Mouse (Mus musculus): Measurements from ENCODE around the gene Adad2. TPM values are rescaled to one million over a fixed set of nuclear protein-coding genes. Genes with fewer than 3 reads are reported as not detected.
A peak's percentile ranks its signal among the peaks of the same experiment; 100 is the strongest.

Gene Adad2
- polyA plus RNA-seq, 1 experiment from 2014 or later: not detected

GRCm38 (mm10) chr8:119588321-119588720 is 24.2 kb upstream of the Adad2 start:
- DNase-seq (ENCODE audit: low spot score) (no peak), ATAC-seq (replicated peaks; ENCODE audit: low FRiP score, low read depth) (no peak)
- H3K4me2 ChIP-seq (ENCODE audit: low read length): no peak overlapping the region
- no peak overlapping the region for H3K4me3 ChIP-seq (replicated peaks; ENCODE audit: low read depth, low read length)
- no peak overlapping the region for H3K27ac ChIP-seq
- WGBS: 49% methylated on average over 4 of the region's 4 CpGs
- peak; percentile 45; the same call in 1 of the 2 replicates for TF ChIP-seq CTCF (IDR thresholded peaks at IDR 0.05; ENCODE audit: low read depth)
- H3K36me3 ChIP-seq (ENCODE audit: insufficient read depth, low read length): no peaks in the 10 kb centered on the region
- H3K9me3 ChIP-seq (replicated peaks; ENCODE audit: low read length): no peaks in the 10 kb centered on the region
- H3K4me1 ChIP-seq (replicated peaks; ENCODE audit: insufficient read depth, low read length): no peaks in the 10 kb centered on the region
- no peak overlapping the region for H3K9ac ChIP-seq (ENCODE audit: low read depth, low read length)
- H3K27me3 ChIP-seq (ENCODE audit: insufficient read depth, low read length): no peaks in the 10 kb centered on the region

GRCm38 (mm10) chr8:119588844-119589243 is 23.7 kb upstream of the Adad2 start:
- DNase-seq (ENCODE audit: low spot score) (no peak), ATAC-seq (replicated peaks; ENCODE audit: low FRiP score, low read depth) (no peak)
- Histone ChIP-seq H3K4me1 (replicated peaks; ENCODE audit: insufficient read depth, low read length) (no peaks in the 10 kb centered on the region), H3K9ac (ENCODE audit: low read depth, low read length) (no peak overlapping the region), H3K36me3 (ENCODE audit: insufficient read depth, low read length) (no peaks in the 10 kb centered on the region), H3K27ac (no peak overlapping the region; the same call in 1 of the 2 replicates), H3K9me3 (replicated peaks; ENCODE audit: low read length) (no peaks in the 10 kb centered on the region), H3K27me3 (ENCODE audit: insufficient read depth, low read length) (no peaks in the 10 kb centered on the region), H3K4me3 (replicated peaks; ENCODE audit: low read depth, low read length) (no peak overlapping the region), H3K4me2 (ENCODE audit: low read length) (no peak overlapping the region)
- 21% methylated on average over 10 of the region's 10 CpGs for WGBS
- no peak for TF ChIP-seq CTCF (IDR thresholded peaks at IDR 0.05; ENCODE audit: low read depth)

- Histone ChIP-seq H3K27me3 (ENCODE audit: insufficient read depth, low read length) (no peaks in the 10 kb centered on the region), H3K9ac (ENCODE audit: low read depth, low read length) (no peak overlapping the region), H3K4me1 (replicated peaks; ENCODE audit: insufficient read depth, low read length) (no peaks in the 10 kb centered on the region), H3K9me3 (replicated peaks; ENCODE audit: low read length) (no peaks in the 10 kb centered on the region), H3K4me3 (replicated peaks; ENCODE audit: low read depth, low read length) (no peak overlapping the region), H3K27ac (no peak overlapping the region), H3K4me2 (ENCODE audit: low read length) (no peak overlapping the region), H3K36me3 (ENCODE audit: insufficient read depth, low read length) (no peaks in the 10 kb centered on the region)
- DNase-seq (ENCODE audit: low spot score) (no peak), ATAC-seq (replicated peaks; ENCODE audit: low FRiP score, low read depth) (no peak)
- no peak for TF ChIP-seq CTCF (IDR thresholded peaks at IDR 0.05; ENCODE audit: low read depth)
- 70% methylated on average over 14 of the region's 14 CpGs for WGBS
Measured at GRCm38 (mm10) chr8:119590348-119590747, 22.2 kb upstream of the Adad2 start.

GRCm38 (mm10) chr8:119591456-119591855 is 21.1 kb upstream of the Adad2 start:
- ATAC-seq (replicated peaks; ENCODE audit: low FRiP score, low read depth) (no peak), DNase-seq (ENCODE audit: low spot score) (no peak)
- Histone ChIP-seq H3K4me3 (replicated peaks; ENCODE audit: low read depth, low read length) (no peak overlapping the region), H3K36me3 (ENCODE audit: insufficient read depth, low read length) (no peaks in the 10 kb centered on the region), H3K9ac (ENCODE audit: low read depth, low read length) (no peak overlapping the region), H3K27me3 (ENCODE audit: insufficient read depth, low read length) (no peaks in the 10 kb centered on the region), H3K9me3 (replicated peaks; ENCODE audit: low read length) (no peaks in the 10 kb centered on the region), H3K4me1 (replicated peaks; ENCODE audit: insufficient read depth, low read length) (no peaks in the 10 kb centered on the region), H3K4me2 (ENCODE audit: low read length) (no peak overlapping the region), H3K27ac (no peak overlapping the region)
- WGBS: 89% methylated on average over 7 of the region's 7 CpGs
- no peak for TF ChIP-seq CTCF (IDR thresholded peaks at IDR 0.05; ENCODE audit: low read depth)

DNA sequence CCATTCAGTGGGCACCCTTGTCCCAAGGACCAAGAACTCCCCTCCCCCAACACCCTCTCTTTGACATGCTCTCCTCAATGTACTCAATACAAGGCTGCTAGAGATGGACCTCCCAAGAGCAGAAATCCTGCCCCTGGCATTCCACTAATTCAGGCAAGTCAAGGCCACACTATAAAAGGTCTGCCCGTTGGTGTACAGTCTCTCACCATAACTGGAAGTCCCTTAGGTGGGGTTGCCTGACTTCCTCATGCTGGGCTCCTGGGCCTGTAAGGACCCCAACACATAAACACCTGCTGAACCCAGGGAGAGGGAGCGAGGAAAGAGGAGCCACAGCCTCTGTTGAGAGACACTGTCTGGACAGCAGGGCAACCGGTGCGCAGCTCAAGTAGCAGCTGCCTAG is 8.8 kb upstream of the Adad2 start:
- no peak for DNase-seq (ENCODE audit: low spot score)
- 93% methylated on average over 4 of the region's 4 CpGs for WGBS
- no peak overlapping the region for H3K4me3 ChIP-seq (replicated peaks; ENCODE audit: low read depth, low read length)
- no peak for ATAC-seq (replicated peaks; ENCODE audit: low FRiP score, low read depth)
- no peak overlapping the region for H3K27ac ChIP-seq
- TF ChIP-seq CTCF (IDR thresholded peaks at IDR 0.05; ENCODE audit: low read depth): no peak
- H3K4me1 ChIP-seq (replicated peaks; ENCODE audit: insufficient read depth, low read length): 0 out of 2 replicates have a peak, but pooled peaks cover 5% of the 10 kb centered on the region
- no peak overlapping the region for H3K9ac ChIP-seq (ENCODE audit: low read depth, low read length)
- peaks cover 30% of the 10 kb centered on the region for H3K36me3 ChIP-seq (ENCODE audit: insufficient read depth, low read length)
- no peaks in the 10 kb centered on the region for H3K27me3 ChIP-seq (ENCODE audit: insufficient read depth, low read length)
- H3K4me2 ChIP-seq (ENCODE audit: low read length): peak overlapping the region; percentile 62; the same call in 1 of the 2 replicates
- H3K9me3 ChIP-seq (replicated peaks; ENCODE audit: low read length): no peaks in the 10 kb centered on the region

DNA sequence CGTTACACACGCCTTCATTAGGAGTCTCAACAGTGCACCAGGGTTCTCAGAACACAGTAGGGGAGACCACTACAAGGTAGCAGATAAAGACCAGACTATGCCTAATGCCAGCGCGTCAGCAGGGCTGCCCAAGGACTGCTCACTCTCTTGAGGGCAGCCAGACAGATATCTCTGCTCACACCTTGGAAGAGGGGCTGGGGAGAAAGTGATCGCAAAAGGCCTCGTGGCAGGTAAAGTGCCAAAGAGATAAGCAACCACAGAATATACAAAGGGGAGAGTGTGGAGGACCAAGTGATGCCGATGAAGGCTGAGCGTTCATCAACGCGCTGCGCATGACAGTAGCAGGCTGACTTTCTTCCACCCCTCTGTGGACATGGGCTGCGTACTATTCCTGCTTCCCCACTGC is 8.1 kb upstream of the Adad2 start:
- WGBS: 44% methylated on average over 12 of the region's 12 CpGs
- no peak for ATAC-seq (replicated peaks; ENCODE audit: low FRiP score, low read depth)

GRCm38 (mm10) chr8:119604996-119605395 is 7.6 kb upstream of the Adad2 start, which contains the start of gene Taf1c:
Gene Taf1c (minus strand): TSS chr8:119605222.
- Histone ChIP-seq H3K4me1 (replicated peaks; ENCODE audit: insufficient read depth, low read length) (0 out of 2 replicates have a peak, but pooled peaks cover 5% of the 10 kb centered on the region), H3K9ac (ENCODE audit: low read depth, low read length) (peak within 1 kb of the TSS; percentile 50), H3K27ac (no peak within 1 kb of the TSS), H3K4me3 (replicated peaks; ENCODE audit: low read depth, low read length) (peak within 1 kb of the TSS; percentile 41), H3K9me3 (replicated peaks; ENCODE audit: low read length) (no peaks in the 10 kb centered on the region), H3K27me3 (ENCODE audit: insufficient read depth, low read length) (no peaks in the 10 kb centered on the region), H3K4me2 (ENCODE audit: low read length) (peak within 1 kb of the TSS; percentile 62), H3K36me3 (ENCODE audit: insufficient read depth, low read length) (peaks cover 21% of the 10 kb centered on the region)
- peak; percentile 87 for TF ChIP-seq CTCF (IDR thresholded peaks at IDR 0.05; ENCODE audit: low read depth)
- ATAC-seq (replicated peaks; ENCODE audit: low FRiP score, low read depth): peak; percentile 83
- peak; percentile 95 for DNase-seq (ENCODE audit: low spot score)
- 0% methylated on average over 23 of the region's 23 CpGs for WGBS

More for the DNA sequence above, 8.1 kb upstream of the Adad2 start:
- DNase-seq (ENCODE audit: low spot score): no peak
- Histone ChIP-seq H3K9ac (ENCODE audit: low read depth, low read length) (peak overlapping the region; percentile 50), H3K27me3 (ENCODE audit: insufficient read depth, low read length) (no peaks in the 10 kb centered on the region), H3K36me3 (ENCODE audit: insufficient read depth, low read length) (peaks cover 24% of the 10 kb centered on the region), H3K4me1 (replicated peaks; ENCODE audit: insufficient read depth, low read length) (0 out of 2 replicates have a peak, but pooled peaks cover 5% of the 10 kb centered on the region), H3K4me2 (ENCODE audit: low read length) (peak overlapping the region; percentile 62), H3K9me3 (replicated peaks; ENCODE audit: low read length) (no peaks in the 10 kb centered on the region), H3K4me3 (replicated peaks; ENCODE audit: low read depth, low read length) (peak overlapping the region; percentile 41), H3K27ac (no peak overlapping the region)
- TF ChIP-seq CTCF (IDR thresholded peaks at IDR 0.05; ENCODE audit: low read depth): no peak
